Mouse (Mus musculus): ENCODE measurements around the gene Cntn6. TPM values are rescaled to one million over a fixed set of nuclear protein-coding genes. Genes with fewer than 3 reads are reported as not detected.

Cntn6 gene
- total RNA-seq, 2 experiments from 2014 or later, result not detected

GRCm38 (mm10) chr6:104738999-104739398 is 246.4 kb downstream of the Cntn6 start:
- no peak for ATAC-seq (ENCODE audit: poor library complexity, severe bottlenecking)

DNA sequence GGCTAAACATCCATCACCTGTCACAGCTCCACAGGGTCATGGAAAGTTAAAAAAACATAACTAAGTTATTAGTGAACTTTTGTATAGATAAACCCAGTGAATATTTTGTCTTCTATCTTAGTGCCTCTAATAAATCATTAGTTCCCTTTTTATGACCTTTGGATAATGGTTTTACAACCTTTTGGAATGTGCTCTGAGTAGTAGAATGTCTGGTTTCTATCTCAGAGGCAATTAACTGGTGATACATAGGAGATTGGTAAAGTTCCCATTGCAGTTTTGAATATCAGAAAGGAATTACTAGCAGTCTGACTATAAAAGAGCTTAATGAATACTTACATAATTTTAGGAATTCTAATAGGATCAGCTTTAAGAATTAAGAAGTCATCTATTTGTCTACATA is 265.5 kb downstream of the Cntn6 start:
- ATAC-seq (ENCODE audit: poor library complexity, severe bottlenecking), result no peak

GRCm38 (mm10) chr6:104761226-104761625 is 268.6 kb downstream of the Cntn6 start:
- ATAC-seq (ENCODE audit: poor library complexity, severe bottlenecking), result no peak

DNA sequence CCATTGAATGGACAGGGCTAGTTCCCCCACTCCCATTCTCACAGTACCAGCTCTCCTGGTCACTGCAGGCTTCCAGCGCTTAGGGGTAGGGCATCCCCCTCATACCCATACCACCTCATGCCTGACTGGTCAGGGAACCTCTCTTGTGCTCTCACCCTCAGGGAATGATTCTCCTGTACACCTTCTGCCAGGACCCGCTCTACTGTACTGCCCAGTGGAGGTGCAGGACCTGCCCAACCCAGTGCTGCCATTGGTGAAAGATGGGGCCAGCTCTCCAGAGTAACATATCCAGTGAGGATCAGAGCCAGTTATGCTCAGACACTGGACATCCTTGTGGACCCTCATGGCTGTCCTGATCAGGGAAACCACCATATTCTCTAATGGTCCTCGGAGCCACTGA is 291.3 kb downstream of the Cntn6 start:
- ATAC-seq (ENCODE audit: poor library complexity, severe bottlenecking), result no peak

DNA sequence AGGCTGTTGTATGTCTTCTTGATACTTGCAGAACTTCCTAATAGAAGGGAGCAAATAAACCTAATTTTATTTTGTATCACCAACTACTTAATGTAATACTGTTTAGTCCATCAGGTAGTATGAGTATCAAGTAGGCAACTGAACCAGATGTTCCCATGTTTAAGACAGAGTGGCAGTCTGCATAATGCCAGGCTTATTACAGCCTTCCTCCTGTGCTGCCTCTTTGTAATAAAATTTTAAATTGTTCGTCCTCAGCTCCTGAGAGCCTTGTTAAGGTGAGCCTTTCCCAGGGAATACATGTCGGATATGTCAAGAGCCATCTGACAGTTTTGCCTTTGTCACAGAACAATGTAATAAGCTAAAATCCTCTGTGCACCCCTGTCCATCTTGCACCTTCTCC is 294.9 kb downstream of the Cntn6 start:
- ATAC-seq (ENCODE audit: poor library complexity, severe bottlenecking), result no peak

GRCm38 (mm10) chr6:104808526-104808925 is 315.9 kb downstream of the Cntn6 start:
- no peak for ATAC-seq (ENCODE audit: poor library complexity, severe bottlenecking)

GRCm38 (mm10) chr6:104815610-104816009 is 323.0 kb downstream of the Cntn6 start:
- no peak for ATAC-seq (ENCODE audit: poor library complexity, severe bottlenecking)

- ATAC-seq (ENCODE audit: poor library complexity, severe bottlenecking), result no peak
These were observed 387.1 kb downstream of the Cntn6 start for GRCm38 (mm10) chr6:104879711-104880110.

- ATAC-seq (ENCODE audit: poor library complexity, severe bottlenecking), result no peak
These were observed 391.4 kb downstream of the Cntn6 start for GRCm38 (mm10) chr6:104884021-104884420.

DNA sequence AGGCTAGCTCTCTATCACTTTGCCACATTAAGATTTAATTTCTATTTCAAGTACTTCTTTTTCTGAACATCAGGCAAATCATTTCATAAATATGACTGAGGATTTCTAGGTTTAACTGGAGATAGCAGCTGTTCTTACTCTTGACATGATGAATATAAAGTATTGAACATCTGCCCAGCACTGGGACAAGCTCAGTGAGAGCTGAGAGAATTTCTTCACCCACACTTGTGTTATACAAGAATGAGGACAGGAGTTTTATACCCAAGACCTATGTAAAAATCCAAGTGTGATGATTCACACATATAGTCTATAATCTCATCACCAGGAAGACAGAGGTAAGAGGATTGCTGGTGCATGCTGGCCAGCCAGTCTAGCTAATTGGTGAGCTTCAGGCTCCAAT is 393.2 kb downstream of the Cntn6 start:
- ATAC-seq (ENCODE audit: poor library complexity, severe bottlenecking), result no peak

DNA sequence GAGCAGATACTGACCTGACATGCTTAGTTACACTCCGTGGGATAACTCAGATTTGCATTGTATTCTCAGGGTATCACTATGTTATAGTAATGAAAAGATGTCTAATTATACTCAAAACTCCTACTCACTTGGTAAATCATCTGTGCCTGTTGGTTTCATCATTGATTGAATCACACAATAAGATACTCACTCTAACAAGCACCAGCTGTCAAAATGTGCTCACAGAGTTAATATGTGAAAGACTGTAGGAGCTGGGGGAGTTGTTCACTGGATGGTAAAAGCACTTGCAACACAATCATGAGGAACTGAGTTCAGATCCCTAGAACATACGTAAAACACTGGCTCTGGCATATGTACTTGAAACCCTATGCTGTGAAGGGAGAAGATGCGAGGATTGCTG is 398.5 kb downstream of the Cntn6 start:
- ATAC-seq (ENCODE audit: poor library complexity, severe bottlenecking), result no peak

Data from megakaryocyte, adult 5-6 weeks (primary cell).